Mouse (Mus musculus) heart, adult 18-20 months (tissue): ENCODE measurements around the gene Uck2. TPM values are rescaled to one million over a fixed set of nuclear protein-coding genes. Genes with fewer than 3 reads are reported as not detected.

Experiments
- DNase-seq, 2 experiments: peaks; one replicate each; pipeline ENCODE4 v3.0.0; 2021 to 2022; ENCODE audit warnings: mixed read lengths in 1 of 2
- total RNA-seq, 2 experiments: library from RNA; stranded (reverse); gene quantifications; 2 replicates each; pipeline ENCODE4 v1.2.3; 2021

Gene Uck2
- total RNA-seq, 2 experiments from 2014 or later = 41.8 to 43.8 TPM

DNA sequence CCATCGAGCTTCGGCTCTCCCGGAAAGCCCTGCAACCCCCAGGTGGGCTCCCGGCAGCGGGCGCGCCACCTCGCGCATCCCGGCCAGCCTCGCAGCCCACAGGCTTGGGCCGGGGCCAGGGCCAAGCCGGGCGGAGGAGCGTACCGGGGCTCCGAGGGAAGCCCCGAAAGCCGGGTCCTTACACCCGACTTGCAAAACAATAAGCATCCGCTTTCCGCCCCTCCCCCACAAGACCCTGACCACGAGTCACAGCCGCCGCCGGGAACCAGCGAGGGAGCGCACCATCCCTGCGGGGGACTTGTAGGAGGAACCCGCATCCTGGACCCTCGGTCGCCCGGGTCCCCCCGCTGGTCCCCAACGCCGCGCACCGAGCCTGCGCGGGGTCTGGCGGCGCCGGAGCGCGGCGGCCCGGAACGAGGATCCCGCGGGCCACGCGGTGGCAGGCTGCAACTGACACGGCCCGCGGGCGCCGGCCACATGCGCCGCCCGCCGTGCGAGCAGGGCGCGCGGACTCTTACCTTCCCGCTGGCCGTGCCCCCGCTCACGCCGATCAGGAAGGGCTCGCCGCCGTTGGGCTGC lies 773 bp downstream of the Uck2 start:
- peak in 1 of 2 experiments; percentile 63 for DNase-seq

DNA sequence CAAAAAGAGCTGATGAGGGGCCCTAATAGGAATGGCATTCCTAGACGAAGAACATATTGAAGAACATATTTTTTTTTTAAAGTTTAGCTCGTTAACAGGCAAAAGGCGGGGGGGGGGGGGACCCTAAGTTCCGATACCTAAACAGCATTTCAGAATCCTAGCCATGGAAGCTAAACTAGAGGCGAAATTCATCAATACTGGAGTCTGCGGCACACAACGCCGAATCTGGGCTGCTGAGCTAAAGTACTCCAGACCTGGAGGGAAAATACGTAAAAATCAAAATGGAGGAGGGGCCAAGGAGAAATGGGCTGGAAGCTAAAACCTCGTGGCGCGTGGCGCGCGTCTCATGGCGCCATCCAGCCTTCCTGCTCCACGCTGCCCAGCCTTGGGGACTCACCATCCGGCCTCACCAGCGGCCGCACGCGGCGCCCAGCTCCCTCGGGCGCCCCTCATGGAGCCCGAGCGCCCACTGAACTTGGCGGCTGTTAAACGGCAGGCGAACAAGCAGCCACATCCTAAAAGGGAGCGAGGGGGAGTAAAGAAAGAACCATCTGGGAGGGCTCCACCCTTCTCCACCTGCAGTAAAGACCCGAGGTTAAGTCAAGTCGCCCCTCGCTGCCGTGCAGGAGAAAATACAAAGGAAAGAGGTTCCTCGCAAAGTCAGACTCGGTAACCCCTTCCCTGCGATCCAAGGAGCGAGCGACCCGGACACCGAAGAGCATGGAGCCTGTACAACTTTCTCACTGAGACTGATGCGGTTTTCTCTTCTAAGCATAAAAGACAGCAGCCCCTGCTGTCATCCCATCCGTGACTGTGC lies 1.5 kb downstream of the Uck2 start:
- peak in 1 of 2 experiments; percentile 44 for DNase-seq

DNA sequence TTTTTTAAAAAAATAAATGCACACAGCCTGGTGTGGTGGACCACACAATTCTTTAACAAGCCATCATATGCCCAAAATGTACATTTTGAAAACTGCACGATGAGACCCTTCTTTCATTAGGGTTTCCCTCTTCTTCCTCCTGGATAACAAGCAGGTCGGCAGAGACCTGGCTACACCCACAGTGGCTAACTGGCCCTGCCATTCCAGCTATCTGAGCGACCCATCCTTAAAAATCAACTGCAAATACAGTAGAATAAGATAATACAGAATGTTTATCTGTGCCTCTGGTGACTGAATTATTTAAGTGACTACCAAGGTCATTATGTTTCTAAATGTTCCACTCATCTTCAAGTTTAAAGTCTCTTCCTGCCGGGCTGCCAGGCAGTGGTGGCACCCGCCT lies 2.4 kb downstream of the Uck2 start:
- no peak for DNase-seq

DNA sequence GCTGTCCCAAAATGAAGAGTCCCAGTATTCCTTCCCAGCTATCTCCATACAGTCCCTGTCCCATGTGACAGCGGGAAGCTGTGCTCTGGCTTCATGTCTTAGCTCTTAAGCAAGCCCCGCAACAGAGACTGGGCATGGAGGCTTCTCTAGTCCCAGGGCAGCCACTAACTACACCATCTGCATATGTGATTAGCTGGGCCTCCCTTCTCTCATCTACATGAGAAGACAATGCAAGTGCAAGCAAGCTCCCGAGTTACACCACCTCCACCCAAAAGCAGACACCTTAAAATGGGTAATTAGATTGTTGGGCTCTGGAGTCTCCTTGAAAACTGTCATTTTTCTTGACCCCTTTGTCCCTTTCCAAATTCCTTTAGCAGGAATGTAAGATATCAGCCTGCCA lies 3.0 kb downstream of the Uck2 start:
- DNase-seq = no peak

DNA sequence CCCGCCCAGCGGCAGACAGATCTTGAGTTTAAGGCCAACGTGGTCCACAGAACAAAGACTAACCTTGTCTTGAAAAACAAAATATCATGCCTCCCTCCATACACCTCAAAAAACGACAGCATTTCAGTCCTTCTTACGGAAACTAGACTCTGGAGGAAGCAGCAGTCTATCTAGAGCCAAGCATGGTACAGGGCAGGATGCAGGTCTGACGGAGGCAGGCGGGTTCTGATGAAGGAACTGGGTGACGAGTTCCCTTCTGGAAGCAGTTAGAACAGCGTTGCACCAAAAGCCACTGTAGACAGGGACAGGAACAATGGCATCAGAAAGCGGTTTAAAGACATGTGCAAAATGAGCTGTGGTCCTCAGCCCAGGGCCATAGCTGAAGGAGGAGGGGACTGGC lies 5.1 kb downstream of the Uck2 start:
- DNase-seq = no peak

DNA sequence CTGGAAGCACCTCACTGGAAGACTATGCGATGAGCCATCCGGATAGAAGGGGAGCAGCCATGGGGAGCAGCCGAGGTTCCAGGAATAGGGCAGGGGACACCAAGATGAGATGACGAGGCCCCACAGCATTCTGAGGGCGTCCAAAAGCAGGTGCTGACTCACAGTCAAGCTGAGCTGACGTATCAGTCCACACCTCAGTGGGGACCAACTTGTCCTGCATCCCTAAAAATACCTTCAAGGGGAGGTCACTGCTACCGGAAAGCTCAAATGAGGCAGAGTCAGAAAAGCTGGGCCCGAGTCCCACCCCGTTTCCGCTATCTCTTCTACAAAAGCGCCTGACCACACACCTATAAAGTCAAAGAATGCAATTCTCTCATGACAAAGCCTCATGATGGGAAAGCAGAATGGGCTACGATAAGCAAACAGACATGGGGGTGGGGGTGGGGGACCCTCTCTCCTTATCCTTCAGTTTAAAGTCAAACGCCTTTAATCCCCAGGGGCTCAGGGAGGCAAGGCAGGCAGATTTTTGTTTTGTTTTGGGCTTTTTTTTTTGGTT lies 5.9 kb downstream of the Uck2 start:
- DNase-seq = peak; percentile 45 to 54

DNA sequence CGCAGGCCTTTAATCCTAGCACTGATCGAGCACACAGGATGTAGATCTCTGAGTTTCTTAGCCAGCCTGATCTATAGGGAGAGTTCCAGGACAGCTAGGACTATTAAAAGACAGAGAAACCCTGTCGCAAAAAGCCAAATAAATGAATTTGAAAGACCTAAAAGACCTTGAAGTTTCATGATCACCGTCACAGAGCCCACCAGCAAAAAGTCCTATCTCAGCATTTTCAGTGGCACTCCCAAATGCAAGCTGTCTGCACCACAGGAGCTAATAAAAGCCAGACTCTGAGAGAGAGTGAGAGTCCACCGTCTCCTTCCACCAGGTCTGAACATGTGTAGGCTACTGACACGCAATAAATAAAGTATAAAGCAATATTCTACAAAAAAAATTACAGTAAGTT lies 6.7 kb downstream of the Uck2 start:
- no peak for DNase-seq

DNA sequence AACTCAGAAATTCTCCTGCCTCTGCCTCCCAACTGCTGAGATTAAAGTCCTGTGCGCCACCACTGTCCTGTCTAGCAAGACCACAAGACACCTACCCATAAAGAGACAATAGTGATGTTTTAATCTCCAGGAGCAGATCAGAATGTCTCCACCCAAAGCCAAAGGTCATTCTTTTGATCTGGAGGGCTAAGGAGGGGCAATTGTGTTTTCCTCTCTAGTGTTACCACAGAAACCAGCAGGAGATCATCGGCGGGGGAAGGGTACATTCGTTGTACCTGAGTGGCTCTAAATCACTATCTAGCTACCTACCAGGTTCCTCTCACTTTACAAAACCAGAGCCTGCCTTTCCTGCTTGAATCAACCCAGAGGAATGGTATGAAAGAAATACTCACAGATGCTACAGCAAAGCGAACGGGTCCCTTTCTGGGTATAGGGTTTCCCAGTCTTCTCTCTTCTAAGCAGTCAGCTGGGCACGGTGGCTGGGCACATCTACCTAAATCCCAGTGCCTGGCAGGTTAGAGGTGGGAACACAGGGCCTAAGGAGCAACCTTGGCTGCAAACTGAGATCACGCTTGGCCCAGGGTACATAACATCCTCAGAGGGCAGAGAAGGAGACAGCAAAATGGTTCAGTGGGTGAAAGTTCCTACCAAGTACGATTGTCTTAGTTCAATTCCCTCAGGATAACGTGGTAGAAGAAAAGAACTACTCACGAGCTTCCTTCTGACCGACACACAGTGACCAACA lies 10.3 kb downstream of the Uck2 start:
- DNase-seq = peak; percentile 35 to 52

DNA sequence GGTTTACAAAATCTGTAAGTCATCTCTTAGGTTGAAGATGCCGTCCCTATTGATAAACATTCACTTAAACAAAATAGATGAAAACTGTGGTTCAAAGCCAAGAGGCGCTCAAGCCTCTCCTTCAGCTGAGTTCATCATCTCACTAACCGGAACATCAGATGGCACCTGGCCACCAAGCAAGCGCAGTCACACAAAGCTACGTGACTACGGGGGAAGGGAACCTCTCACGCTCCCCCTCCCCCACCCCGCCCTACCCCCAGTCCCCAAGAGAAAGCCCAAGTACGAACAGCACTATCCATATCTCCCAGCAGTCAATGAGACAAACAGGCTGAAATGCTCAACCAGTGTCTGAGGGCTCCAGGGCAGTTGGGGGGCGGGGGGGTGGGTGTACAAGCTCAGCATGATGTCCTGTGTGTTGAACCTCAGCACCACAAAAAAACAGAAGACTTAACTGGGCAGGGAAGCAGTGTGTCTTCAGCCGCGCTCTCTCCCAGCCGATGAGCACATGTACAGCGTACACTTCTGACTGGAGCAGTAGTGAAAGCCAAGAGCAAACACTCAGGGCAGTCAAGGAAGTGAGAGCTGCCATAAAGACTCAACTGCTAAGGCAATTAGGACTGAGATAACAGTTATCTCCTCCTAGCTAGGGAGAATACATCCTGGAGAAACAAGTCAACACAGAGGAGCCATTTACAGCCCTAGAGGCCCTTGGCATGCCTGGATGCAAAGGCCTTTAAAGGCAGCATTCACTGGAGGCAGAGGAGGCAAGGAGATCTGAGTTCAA lies 11.5 kb downstream of the Uck2 start:
- no peak for DNase-seq

DNA sequence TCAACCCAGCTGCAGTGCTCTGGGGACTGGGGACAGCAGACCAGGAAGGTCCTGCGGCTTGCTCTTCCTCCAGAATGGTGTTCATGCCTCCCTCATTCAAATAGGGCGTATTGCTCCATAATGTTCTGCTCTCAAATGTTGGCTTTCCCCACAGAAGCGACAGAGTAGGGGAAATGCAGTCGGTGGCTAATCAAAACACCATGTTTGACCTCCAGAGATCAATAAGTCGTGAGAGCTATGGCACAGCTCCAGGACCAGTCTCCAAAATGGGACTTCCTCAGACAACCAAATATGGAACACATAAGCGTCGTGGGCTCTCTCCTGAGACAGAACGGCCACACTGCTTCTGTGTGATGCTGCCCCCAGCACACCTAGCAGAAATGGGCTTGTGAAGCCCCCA lies 13.3 kb downstream of the Uck2 start:
- no peak for DNase-seq

DNA sequence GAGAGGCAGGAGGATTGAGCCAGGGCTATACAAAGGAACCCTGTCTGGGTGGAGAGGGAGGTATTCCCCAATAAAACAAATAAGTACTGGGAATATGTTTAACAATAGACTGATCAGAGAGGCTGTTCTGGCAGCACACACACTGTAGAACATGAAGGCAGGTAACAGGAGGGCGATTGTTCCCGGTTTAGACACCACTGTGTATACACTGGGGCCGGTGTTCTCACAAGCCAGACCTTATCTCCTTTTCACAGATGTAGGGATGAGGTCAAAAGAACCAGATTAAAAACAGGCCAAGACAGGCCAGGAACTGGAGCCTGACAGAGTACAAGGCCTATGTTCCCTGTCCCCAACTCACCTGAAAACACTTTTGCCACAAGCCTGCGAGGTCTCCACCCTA lies 13.8 kb downstream of the Uck2 start:
- DNase-seq = peak in 1 of 2 experiments; percentile 25

DNA sequence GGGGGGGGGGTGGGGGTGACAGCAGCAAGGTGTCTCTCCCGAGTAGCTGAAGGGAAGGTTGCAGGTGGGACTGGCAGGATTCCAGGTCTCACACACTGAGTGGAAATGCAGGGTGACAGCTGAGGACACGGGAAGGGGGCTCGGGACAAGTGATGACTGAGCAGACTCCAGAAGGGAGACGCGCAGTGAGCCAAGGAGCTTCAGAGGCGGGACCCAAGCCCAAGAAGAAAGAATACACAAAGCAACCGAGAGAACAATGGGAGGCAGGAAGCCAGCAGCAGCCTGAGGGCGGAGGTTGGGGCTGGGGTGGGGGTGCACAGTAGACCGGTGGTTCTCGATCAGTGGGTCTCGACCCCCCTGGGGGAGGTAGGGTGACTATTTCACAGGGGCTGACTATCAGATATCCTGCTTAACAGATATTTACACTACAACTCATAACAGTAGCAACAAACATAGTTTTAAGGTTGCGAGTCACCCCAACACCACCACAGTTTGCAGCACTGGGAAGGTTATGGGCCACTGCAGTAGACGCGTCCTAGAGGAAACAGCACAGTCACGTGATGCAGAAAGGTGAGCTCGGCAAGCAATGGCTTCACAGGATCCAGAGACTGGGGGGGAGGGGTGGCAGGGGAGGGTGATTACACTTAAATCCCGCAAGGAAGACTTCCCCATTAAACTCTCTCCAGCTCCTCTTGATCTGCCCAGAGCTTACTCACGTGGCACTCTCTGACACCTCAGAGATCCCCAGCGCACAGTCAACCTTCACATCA lies 14.6 kb downstream of the Uck2 start:
- peak in 1 of 2 experiments; percentile 39 for DNase-seq

DNA sequence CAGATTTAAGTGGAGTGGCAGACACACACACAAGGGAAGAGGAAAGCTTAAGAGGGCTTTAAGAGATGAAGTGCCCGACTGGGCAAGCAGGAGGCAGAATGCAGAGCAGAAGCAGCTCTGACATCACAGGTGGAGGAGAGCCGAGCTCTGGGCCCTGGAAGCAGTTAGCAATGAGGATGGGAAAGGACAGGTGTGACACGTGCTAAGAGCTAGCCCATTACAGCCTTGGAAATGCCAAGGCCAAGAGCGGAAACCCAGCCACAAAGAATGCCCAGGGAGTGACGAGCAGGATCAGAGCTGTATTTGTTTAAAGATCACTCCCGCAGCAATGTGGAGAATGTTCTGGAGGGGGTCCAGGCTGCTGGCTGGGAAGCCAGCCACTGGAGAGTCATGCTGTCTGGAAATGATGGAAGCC lies 15.3 kb downstream of the Uck2 start:
- peak; percentile 88 to 90 for DNase-seq

DNA sequence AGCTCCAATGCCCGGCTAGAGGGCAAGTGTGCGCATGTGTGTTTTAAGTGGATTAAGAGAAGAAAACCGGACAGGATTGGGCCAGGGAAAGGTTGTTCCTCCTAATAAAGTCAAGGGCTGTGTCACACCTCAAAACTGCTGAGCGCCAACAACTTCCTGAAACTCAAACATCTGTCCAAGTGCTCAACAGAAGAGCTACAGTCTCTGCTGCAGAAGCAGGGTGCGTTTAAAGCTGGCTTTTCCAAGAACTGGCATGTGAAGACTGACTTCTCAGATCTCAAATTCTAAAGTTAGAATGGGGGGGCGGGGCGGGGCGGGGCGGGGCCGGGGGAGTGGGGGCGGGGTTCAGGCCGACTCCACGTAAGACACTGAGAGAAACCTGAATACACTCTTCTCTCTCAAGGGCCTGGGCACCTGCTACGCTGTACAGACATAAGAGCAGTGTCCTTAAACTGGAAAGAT lies 15.7 kb downstream of the Uck2 start:
- DNase-seq = peak in 1 of 2 experiments; percentile 53

DNA sequence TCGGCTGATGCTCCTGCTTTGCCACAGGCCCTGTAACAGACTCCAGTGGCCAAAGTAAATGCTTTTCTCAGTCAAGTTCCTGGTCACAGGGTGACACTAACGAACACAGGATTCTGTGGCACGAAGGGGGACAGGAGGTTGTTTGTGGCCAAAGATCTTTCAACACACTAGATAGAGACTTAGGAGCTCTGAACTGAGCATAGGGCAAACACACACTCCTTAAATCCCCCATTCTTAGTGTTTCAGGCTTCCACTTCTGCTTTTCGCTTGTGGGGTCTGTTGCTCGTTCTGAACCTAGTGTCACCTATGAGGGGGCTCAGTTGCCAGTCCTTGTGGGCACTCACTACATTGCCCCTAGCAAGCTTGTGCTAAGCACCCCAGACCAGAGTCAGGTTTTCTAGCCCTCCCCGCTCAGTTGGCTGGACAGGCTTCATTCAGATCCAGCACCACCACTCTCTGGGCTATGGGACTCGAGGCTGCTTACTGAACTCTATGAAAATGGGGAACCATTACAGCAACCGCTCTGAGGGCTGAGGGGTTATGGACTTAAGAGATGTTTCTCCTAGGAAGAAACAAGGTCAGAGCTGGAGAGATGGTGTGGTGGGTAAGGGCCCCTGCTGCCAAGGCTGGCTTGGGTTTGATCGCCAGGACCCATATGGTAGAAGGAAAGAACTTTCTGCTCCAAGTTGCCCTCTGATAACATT lies 16.6 kb downstream of the Uck2 start:
- DNase-seq = no peak

DNA sequence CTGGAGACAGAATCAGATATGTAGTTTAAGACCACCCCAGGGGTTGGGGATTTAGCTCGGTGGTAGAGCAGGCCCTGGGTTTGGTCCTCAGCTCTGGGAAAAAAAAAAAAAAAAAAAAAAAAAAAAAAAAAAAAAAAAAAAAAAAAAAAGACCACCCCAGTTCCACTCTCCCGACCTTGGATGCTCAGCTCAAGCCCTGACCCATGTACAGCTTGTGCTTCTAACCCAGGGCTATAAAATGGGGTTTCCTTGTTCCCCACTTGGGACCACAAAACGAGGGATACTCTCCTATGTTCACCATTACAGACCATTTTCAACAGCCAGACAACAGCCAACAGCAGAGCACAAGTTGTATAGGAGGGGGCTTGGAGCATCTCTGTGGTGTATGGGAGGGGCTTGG lies 18.4 kb downstream of the Uck2 start:
- DNase-seq = no peak

DNA sequence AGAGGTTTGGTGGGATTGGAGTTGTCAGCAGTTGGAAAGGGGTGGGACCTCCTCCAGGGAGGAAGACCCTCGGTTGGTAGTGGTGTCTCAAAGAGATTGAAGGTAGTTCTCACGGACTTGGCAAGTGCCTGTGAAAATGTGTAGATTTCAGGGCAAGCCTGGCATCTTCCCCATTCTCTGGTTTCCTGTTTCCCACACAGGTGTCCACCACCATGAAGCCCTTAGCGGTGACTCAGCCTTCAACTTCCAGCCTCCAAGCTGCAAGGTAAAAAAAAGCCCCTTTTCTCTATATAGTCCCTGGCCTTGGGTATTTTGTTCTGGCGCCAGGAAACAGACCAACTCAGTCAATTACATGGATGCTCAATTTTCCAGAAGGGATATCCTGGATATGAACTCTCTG lies 19.8 kb downstream of the Uck2 start:
- DNase-seq = no peak

DNA sequence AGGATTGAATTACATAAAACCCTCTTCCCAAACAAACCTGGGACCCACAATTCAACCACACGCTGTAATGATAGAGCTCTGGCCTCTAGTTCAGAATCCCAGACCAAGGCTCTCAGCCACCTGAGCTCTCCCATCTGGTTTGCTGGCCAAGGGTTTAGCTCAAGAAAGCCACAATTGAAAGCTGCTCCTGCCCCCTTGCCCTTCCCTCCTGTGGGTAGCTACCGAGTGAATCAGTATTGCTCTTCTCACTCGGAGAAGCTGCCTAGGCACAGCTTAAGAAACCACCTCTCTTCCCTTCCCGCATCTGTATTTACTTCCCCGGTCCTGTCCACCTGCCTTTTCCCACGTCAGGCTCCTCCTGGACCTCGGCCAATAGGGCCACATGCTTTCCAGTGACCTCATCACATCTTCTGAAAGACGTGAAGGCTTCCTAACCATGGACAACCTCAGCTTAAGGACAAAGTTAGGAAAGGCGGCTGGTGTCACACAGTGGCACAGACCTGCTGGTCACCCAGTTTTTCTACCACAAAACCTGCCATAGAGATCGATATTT lies 22.6 kb downstream of the Uck2 start:
- no peak for DNase-seq

DNA sequence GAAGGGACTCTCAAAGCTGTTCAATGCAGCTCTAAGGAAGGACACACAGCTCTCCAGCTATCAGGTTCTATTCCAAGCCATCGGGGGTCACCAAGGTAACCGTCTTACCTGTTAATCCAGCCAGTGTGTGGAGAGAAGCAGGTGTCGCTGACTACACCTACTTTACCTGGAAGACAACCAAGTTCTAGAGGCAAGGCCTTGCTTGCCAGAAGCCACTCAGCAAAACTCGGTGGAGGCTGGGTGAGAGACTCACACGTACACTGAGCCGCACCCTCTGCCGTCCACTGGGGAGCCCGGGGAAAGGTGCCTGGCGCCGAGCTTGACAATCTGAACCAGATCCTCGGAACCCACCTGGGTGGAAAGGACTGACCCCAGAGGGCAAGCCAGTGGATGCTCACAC lies 23.4 kb downstream of the Uck2 start:
- DNase-seq = no peak

DNA sequence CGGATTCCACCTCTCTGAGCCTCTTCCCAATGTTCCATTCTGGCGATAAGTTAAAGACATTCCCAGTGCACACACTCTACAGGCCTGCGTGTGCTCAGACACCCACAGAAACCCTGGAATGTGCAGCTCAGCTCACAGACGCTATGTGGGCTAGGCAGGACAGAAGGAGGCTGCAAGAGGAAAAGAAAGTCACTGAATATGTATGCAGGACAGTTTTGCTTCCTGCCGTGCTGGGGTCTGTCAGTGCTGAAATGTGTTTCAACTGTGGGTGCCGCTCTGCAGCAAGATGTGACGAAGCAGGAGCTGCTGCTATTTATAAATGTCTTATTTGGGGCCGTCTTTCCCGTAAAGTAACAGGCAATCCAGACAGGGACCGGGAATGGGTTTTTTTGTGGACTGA lies 25.4 kb downstream of the Uck2 start:
- peak in 1 of 2 experiments; percentile 36 for DNase-seq
